Mouse (Mus musculus) liver, adult 2 months (tissue): ENCODE measurements at regions not wholly inside any gene's neighbourhood (a gene's known extent, or its start where the extent isn't known, plus 50 kb on each side); places are given as distances from the start of the nearest gene placed in this dataset.

Experiments used
- CTCF ChIP-seq: fragments of 200-500 bp; IDR thresholded peaks from 2 replicates; pipeline ENCODE4 v1.5.1; 2011; ENCODE audit warnings: low read depth, low read length, control low read depth
- POLR2A ChIP-seq: fragments of 200-500 bp; IDR thresholded peaks from 2 replicates; pipeline ENCODE4 v1.6.1; 2011; ENCODE audit warnings: low read length, control low read depth; ENCODE audit not compliant: insufficient read depth; ENCODE audit errors: extremely low read depth

- TF ChIP-seq CTCF, result no peak
- TF ChIP-seq POLR2A, result no peak
These were observed 113.6 kb upstream of the Zfp746 start for GRCm38 (mm10) chr6:48199951-48200350.
